Mouse (Mus musculus) bone marrow macrophage, adult 2 months (primary cell): ENCODE results near the gene Nop9.

ENCODE experiments used
- CTCF ChIP-seq: IDR thresholded peaks from 2 replicates; pipeline ENCODE4 v1.5.1; 2012; ENCODE audit warnings: low read depth, mild to moderate bottlenecking, low read length, moderate library complexity
- POLR2A ChIP-seq: IDR thresholded peaks from 2 replicates; pipeline ENCODE4 v1.6.1; 2012; ENCODE audit warnings: mild to moderate bottlenecking, low read depth, low read length, borderline replicate concordance

GRCm38 (mm10) chr14:55727889-55728685 lies 17.4 kb upstream of the Nop9 start:
- TF ChIP-seq CTCF, result no peak
- no peak for TF ChIP-seq POLR2A
